Mouse (Mus musculus): ENCODE measurements around the gene Trim80.

GRCm38 (mm10) chr11:115424666-115425065 lies 15.7 kb upstream of the Trim80 start:
- no peak for TF ChIP-seq CTCF (conservative IDR thresholded peaks at IDR 0.05; ENCODE audit: low read length)
- TF ChIP-seq POU5F1 (IDR thresholded peaks at IDR 0.05; ENCODE audit: borderline replicate concordance, low read length), result no peak
